Mouse (Mus musculus): ENCODE data around the gene Hnrnpf.

Hnrnpf gene

GRCm38 (mm10) chr6:117891369-117892160 is 8.6 kb upstream of the Hnrnpf start:
- DNase-seq (ENCODE audit: low spot score): peak; percentile 24

GRCm38 (mm10) chr6:117892386-117892785 is 7.7 kb upstream of the Hnrnpf start:
- peak; percentile 13 for DNase-seq (ENCODE audit: low spot score)

DNA sequence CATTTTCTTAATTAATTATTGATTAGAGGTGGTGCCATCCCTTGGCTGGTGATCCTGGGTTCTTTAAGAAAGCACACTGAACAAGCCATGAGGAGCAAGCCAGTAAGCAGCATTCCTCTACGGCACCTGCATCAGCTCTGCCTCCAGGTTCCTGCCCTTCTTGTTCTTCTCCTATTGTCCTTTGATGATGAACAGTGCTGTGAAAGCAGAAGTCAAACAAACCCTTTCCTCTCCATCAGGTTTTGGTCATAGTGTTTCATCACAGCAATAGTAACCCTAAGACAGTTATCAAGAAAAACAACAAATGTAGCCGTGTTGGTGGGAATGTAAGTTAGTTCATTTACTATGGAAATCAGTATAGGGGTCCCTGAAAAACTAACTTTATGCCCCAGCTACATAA is 6.7 kb upstream of the Hnrnpf start:
- no peak for DNase-seq (ENCODE audit: low spot score)

GRCm38 (mm10) chr6:117897800-117898199 is 2.3 kb upstream of the Hnrnpf start:
- DNase-seq (ENCODE audit: low spot score): no peak

DNA sequence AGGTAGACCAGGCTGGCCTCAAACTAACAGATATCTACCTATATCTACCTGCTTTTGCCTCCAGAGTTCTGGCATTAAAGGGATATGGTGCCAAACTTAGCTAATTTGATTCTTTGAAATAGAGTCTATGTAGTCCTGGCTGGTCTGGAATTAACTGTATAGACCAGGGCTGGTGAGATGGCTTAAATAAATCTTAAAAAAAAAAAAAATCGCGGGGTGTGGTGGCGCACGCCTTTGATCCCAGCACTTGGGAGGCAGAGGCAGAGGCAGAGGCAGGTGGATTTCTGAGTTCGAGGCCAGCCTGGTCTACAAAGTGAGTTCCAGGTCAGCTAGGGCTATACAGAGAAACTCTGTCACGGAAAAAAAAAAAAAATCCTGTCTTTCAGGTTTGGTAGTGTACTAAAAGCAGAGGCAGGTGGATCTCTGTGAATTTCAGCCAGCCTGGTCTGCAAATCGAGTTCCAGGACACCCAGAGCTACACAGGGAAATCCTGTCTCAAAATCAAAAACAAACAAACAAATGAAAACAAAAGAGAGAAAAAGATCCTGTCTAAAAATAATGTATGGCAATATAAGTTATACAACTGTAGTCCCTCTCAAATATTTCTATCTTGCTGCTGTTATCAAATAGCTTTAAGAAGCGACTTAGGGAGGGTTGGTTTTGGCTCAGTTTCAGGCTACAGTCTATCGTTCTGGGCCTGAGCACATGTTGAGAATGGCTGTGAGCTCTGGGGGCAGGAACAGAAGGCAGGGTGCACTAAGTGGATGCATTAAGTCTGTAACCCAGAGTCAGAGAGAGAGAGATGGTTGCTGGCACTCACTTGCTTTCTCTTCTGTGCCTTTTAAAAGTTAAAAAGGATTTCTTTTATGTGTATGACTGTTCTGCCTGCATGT is 1.6 kb downstream of the Hnrnpf start:
- DNase-seq (ENCODE audit: low spot score): no peak

- DNase-seq (ENCODE audit: low spot score): no peak
Observed at GRCm38 (mm10) chr6:117902556-117902955, 2.4 kb downstream of the Hnrnpf start.

- no peak for DNase-seq (ENCODE audit: low spot score)
Observed at GRCm38 (mm10) chr6:117903836-117904235, 3.7 kb downstream of the Hnrnpf start.

DNA sequence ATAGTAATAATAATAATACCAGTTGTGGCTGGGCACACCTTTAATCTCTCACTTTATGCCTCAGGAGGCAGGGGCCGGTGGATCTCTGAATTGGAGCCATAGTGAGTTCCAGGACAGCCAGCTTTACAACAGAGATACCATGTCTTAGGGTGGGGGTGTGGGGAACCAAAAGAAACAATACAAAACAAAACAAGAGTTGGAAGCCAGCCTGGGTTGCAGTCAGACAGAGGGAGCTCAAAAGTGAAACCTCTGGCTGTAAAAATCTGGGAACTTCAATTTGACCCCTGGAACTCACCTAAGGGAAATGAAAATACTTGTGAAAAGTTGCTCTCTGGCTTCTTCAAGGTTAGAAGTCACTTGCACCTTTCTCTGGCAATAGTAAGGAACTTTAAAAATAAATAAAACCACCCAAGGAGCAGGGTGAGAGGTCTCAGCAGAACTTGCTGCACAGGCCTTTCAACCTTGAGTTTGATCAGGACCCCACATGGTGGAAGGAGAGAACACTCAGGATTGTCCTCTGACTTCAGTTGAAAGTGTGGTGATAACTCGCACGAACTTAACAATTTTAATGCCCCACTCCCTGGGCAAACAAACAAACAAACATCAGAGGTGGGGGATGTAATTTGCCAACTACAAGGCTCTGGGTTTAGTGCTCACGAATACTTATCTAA is 5.3 kb downstream of the Hnrnpf start:
- no peak for DNase-seq (ENCODE audit: low spot score)

DNA sequence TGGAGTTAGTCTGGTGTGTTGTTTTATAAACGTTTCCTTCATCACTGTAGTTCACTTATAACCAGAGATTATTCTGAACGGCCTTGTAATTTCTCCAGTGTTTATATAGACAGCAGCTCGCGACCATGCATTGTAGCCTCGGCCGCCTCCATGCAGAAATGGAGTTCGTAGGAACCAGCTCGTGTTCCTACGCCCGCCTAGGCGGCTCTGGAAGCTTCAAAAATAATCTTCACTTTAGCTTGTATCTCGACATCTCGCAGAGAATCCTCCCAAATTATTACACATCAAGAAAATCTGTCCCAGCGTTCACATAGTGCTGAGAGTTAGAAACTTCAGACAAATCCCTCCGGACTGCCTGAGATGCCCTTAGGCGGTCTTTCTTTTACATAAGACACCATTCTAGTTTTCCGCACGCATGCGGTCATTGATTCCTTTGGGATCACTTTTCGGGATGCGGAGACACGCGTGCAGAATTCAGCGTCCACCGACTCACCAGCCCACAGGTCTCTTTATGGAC is 5.9 kb downstream of the Hnrnpf start:
- no peak for DNase-seq (ENCODE audit: low spot score)

- peak; percentile 96 for DNase-seq (ENCODE audit: low spot score)
Observed at GRCm38 (mm10) chr6:117906590-117907271, 6.6 kb downstream of the Hnrnpf start.

DNA sequence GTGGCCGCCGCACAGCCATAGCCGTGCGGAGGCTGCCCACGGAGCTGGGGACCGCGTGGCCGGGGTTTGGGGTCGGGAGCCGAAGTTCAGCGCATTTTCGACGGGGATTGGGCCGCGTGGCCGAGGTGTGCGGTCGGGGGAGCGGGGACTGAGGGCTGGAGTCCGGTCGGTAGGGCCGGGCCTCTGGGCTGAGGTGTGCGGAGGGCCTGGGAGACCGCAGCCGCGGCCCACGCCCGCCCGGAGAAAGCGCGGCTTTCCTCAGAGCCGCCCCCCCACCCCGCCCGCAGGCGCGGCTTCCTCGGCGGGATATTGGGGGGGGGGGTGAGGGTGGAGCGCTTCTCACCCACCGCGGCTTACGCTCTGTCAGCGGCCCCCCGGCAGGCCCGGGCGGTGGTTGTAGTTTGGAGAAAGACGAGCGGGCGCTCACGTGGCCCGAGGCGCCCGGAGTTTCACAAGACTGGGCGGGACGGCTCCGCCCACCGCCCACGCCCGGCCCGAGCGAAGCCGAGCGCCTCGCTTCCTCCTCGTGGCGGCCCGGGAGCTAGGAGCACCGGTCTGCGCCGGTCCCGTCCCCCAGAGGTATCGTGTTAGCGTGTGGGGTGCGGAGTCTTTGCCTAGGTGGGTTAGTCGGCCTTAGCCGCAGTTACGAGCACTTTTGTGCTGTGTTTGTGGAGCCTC is 7.3 kb downstream of the Hnrnpf start:
- peak; percentile 90 for DNase-seq (ENCODE audit: low spot score)

- no peak for DNase-seq (ENCODE audit: low spot score)
Observed at GRCm38 (mm10) chr6:117907979-117908355, 7.8 kb downstream of the Hnrnpf start.

- no peak for DNase-seq (ENCODE audit: low spot score)
Observed at GRCm38 (mm10) chr6:117908424-117908900, 8.3 kb downstream of the Hnrnpf start.

DNA sequence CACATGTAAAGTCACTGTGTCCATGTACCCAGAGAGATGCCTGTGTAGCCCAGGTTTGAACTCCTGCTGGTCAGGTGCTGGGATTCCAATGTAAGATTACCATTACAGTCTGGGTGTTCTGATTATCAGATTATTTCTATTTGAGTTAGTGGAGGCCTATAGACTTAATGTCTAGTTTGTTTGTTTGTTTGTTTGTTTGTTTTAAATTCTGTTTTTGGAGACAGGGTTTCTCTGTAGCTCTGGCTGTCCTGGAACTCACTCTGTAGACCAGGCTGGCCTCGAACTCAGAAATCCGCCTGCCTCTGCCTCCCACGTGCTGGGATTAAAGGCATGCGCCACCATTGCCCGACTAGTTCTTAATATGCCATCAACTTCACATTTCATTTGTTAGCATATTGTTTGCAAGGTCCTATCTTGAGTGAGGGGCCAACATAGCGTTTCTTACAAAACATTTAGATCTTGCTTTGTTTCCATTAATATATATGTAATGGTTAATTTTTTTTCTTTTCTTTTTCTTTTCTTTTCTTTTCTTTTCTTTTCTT is 10.1 kb downstream of the Hnrnpf start:
- no peak for DNase-seq (ENCODE audit: low spot score)

GRCm38 (mm10) chr6:117914541-117914940 is 14.4 kb downstream of the Hnrnpf start:
- DNase-seq (ENCODE audit: low spot score): no peak

DNA sequence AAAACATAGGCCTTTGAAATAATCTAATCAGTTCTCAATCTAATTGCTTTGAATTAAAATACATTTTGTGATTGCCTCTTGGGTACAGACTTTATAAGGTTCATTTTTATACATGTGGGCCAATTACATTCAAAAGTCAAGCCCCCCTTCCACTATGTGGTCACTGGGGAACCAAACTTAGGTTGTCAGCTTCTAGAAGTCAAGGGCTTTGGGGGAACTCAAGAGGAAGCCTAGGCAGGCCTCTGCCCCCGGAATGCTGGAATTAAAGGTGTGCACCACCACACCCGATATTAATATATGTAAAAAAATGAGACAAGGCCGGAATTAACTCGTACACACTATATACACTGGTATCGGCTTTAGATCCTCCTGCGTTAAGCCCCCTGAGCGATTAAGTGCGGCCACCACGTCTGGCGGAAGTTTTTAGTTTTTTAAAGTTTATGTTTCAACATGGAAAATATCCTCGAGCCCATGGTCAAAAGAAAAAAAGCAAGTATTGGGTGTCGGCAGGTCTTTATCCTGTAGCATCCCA is 16.1 kb downstream of the Hnrnpf start:
- no peak for DNase-seq (ENCODE audit: low spot score)

- DNase-seq (ENCODE audit: low spot score): peak; percentile 82
Observed at GRCm38 (mm10) chr6:117916737-117917426, 16.8 kb downstream of the Hnrnpf start.

GRCm38 (mm10) chr6:117917576-117917975 is 17.5 kb downstream of the Hnrnpf start:
- DNase-seq (ENCODE audit: low spot score): peak; percentile 63

DNA sequence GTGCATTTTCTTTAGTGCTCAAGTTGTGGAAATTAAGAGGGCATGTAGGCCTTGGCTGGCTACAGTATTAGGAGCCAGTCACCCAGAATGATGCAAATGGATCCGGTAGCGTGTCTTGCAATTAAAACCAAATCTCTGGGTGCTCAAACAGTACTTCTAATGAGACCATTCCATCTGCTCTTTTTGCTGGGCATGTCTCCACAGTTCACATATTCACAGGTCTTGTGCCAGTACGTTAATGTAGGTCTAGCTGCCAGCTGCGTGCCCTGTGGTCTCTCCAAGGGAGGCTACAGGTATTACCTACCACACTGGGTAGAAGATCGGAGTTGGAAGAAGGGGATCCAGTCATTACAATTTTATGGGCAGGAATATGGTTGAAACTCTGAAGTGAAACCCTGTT is 17.9 kb downstream of the Hnrnpf start:
- no peak for DNase-seq (ENCODE audit: low spot score)
